Mouse (Mus musculus): ENCODE results near the gene Wfdc1.

DNA sequence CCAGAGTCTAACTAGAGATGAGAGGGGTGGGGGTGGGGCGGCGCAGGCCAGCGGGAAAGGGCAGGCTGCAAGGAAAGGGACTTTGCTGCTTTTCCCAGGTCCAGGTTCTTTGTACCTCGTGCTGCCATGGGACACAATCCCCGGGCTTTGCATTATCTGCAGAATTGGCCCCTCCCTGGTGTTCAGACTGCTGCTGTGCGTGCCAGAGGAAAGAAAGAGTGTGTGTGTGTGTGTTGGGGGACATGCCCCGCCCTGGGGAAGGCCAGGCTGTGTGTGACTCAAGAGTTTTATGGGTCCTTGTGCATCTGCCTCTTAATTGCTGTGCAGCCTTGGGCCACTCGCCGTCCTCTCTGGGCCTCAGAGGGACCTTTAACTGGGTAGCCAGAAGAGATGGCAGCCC lies 2.3 kb downstream of the Wfdc1 start:
- TF ChIP-seq POLR2A (IDR thresholded peaks at IDR 0.05; ENCODE audit: low read depth, low read length) (no peak), CTCF (IDR thresholded peaks at IDR 0.05; ENCODE audit: borderline replicate concordance, insufficient read depth, low read length) (no peak)

Measured in embryonic fibroblast, embryonic 13.5 days (primary cell).